Mouse (Mus musculus): ENCODE measurements at regions not wholly inside any gene's neighbourhood (a gene's known extent, or its start where the extent isn't known, plus 50 kb on each side); places are given as distances from the start of the nearest gene placed in this dataset.

- TF ChIP-seq CTCF (IDR thresholded peaks at IDR 0.05; ENCODE audit: borderline replicate concordance, extremely low read depth, insufficient read depth, insufficient read length) = no peak
- no peak for TF ChIP-seq POLR2A (IDR thresholded peaks at IDR 0.05; ENCODE audit: borderline replicate concordance, extremely low read depth, insufficient read depth, insufficient read length, poor library complexity, severe bottlenecking)
Measured at GRCm38 (mm10) chr6:11198562-11199271, 708.6 kb downstream of the Ndufa4 start.

Data from brain, embryonic 14.5 days (tissue).